Mouse (Mus musculus): ENCODE measurements at regions not wholly inside any gene's neighbourhood (a gene's known extent, or its start where the extent isn't known, plus 50 kb on each side); places are given as distances from the start of the nearest gene placed in this dataset.
A peak's percentile ranks its signal among the peaks of the same experiment; 100 is the strongest.
"Not testable (repeated sequence)": the region's sequence is repeated elsewhere in the genome, so short reads cannot be mapped to it uniquely, and the experiment has no call there.

DNA sequence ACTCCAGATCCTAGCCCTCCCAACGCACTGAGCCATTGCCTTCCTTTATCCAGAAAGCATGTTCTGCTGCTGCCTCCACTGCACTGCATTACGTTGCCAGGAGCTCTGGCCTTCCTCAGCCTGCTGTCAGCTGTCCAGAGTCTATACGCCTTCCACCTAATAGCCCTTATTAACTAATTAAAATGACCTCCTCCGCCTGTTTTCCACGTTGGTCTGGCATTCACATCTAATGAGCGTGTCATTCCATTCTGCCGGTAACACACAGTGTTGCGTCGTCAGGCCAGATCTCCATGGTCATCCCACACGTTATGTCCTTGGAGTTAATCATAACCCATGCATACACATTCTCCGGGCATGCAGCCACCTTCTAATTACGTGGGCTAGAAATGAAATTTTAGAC, 56.7 kb upstream of the Med4 start:
- DNase-seq (ENCODE audit: low read depth, low spot score), result no peak

DNA sequence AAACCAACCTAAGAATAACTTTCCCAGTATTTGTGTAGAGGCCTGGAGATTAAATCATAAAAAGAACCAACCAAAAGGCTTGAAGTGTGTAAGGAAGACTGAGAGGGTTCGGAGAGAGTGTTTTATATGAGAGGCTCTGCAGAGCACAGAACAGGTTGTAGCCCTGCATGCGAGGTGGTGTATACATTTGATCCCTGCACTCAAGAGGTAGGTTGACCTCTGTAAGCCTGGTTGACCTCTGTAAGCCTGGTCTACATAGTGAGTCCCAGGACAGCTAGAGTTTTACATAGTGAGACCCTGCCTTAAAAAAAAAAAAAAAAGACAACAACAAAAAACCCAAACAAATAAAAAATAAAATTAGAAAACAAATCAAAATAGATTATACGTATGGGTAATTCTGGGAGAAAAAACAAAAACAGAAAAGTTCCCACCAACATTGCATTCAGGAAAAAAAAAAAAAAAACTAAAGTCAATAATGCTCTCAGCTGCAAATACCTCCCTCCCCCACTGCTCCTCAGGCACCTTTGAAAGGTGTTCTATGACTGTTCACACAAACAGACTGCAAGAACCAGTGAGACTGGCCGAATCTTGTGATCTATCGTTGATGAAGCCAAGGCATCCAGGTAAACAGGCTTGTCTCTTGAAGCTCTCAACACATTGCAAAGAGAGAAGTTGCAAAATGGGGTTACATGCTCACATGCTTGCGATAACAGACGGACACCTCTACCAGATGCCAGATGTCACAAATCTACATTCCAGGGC, 57.3 kb upstream of the Med4 start:
- no peak for DNase-seq (ENCODE audit: low read depth, low spot score)

DNA sequence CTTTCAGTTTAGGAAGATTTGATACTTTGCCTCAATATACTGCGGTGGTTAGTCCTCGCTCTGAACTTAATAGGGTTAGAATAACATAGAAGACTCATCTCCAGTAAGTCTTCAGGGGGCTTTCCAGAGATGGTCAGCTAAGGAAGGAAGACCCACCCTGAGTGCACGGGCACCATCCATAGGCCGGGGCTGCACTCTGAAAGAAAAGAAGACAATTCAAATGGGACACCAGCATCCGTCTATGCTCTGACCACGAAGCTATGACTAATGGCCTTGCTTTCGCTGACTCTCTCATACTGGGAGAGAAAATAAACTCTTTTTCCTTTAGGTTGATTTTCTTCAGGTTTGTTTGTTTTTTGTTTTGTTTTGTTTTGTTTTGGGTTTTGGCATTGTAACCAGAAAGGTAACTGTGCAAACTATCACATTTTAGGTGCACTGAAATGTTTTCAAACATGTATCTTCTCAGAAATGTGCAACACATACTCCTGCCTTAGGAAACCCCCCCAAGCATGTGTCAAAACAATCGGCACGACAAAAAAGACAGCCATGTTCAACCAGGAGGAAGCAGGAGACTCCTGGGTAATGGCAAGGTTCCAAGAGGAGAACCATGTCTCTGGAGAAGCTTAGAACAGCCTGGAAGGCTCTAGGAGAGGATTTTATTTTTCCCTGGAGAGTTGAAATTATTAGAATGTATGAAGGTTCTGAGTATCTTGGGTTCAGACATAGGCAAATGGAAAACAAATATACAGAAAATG, 58.4 kb upstream of the Med4 start:
- DNase-seq (ENCODE audit: low read depth, low spot score), result no peak

DNA sequence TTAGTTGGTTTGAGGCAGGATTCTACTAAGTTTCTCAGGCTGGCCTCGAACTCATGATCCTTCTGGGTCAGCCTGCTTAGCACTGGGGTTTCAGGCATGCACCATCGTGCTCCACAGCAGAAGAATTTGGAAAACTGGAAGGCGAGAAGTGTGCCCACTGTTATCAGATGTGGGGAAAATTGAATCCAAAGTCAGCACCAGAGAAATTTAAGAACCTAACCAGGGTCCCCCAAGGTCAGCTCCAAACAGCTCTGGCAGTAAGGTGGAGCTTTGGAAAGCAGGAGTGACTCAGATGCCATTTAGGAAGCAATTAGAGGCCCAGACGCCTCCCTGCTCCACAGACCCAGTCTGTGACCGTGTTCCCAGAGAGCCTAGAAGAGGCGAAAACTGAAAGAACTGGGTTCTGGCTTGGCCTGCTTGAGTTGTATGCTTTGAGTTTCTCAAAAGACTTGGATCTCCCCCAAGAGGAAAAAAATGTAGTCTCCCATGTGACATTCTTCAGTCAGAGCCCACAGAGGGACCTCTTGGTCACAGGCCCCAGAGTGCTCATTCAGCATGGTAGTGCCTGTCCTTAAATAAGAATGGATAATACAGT, 59.8 kb upstream of the Med4 start:
- DNase-seq (ENCODE audit: low read depth, low spot score), result no peak

DNA sequence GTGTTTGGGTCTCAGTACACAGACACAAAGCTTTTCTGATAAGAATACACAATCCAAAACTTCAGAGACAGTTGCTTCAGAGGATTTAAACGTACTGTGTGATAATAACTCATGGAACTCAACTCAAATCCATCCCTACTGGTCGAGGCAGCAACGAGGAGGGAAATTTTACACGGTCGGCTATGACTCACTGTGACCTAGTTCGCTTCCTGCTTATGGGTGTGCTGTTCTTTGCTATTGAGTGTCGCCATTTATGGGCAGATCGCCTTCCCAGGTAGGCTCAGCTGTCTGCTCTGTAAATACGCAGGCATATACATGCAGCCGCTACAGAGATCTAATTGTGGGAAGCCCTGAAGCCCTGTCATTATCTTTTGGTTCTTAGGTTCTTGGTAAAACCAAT, 60.7 kb upstream of the Med4 start:
- DNase-seq (ENCODE audit: low read depth, low spot score), result no peak

DNA sequence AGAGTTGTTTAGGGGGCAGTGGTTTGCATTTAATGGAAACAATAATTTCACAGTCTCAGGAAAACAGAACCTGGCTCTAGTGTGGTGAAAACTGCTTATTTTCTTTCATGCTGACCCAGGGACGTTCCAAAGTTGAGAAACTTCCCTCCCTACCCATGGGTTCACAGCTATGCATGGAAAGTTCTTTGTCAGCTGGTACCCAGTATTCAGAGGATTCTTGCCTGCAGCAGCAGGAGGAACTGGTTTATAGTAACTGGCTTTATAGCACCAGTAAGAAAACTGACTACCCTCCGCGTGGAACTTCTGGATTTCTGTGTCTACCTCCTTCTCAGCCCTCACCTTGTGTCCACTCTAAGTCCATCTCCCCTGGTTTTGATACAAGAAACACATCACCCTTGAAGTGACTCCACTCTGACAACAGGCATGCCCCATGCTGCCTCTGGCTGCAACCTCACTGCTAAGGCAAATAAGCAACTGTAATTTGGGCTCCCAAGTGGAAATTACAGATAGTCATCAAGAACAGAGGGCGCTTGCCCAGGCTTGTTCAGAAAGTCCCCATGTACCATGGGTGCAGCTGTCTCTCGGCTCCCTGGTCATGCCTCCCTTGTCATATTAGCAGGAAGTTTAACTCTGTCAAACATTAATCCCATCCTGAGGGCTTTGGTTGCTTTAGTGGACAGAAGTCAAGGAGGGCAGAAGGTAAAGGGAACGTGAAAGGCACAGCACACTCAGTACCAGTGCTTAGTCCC, 60.6 kb upstream of the Itm2b start:
- no peak for DNase-seq (ENCODE audit: low read depth, low spot score)

DNA sequence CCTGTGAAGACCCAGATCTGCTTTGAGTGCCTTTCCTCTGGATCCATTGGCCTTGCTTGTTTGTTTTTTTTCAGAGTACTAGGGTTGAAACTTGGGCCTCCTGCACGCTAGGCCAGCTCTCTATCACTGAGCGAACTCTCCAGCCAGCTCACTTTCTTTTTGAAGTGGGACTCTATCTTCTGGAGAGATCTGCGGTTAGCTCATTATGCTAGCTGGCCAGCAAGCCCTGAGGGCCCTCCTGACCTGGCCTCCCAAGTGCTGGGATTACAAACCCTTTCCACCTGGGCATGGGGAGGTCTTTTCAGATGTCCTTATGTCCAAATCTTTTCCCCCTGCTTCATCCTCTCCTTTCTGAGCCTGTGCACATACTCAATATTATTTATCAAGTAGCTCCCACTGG, 59.6 kb upstream of the Itm2b start:
- DNase-seq (ENCODE audit: low read depth, low spot score), result no peak

DNA sequence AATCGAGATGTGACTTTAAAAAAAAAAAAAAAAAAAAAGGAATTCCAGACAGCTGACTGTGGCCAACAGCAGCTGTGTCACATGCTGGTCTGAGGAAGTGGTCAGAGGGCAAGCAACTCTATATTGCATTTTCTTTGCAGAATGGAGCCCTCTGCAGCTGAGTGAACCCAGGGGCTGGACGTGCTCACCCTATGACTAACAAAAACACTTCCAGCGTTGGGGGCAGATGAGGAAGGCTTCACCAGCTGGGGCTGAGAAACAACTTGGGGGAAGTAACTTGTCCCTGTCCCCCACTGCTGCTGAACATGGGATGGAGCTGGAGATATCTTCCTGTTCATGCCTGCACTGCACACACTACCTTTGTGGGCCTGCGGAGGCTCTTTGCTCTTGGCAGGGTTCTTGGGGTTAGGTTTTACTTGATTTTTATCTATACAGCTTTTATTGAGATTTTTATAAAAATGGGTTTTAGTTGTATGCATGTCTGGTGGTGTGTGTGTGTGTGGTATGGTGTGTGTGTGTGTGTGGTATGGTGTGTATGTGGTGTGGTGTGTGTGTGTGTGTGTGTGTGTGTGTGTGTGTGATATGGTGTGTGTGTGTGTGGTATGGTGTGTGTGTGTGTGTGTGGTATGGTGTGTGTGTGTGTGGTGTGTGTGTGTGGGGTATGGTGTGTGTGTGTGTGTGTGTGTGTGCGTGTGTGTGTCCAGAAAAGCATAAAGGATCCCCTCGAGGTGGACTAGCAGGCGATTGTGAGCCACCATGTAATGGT, 57.0 kb upstream of the Itm2b start:
- peak; percentile 68 for DNase-seq (ENCODE audit: low read depth, low spot score)

DNA sequence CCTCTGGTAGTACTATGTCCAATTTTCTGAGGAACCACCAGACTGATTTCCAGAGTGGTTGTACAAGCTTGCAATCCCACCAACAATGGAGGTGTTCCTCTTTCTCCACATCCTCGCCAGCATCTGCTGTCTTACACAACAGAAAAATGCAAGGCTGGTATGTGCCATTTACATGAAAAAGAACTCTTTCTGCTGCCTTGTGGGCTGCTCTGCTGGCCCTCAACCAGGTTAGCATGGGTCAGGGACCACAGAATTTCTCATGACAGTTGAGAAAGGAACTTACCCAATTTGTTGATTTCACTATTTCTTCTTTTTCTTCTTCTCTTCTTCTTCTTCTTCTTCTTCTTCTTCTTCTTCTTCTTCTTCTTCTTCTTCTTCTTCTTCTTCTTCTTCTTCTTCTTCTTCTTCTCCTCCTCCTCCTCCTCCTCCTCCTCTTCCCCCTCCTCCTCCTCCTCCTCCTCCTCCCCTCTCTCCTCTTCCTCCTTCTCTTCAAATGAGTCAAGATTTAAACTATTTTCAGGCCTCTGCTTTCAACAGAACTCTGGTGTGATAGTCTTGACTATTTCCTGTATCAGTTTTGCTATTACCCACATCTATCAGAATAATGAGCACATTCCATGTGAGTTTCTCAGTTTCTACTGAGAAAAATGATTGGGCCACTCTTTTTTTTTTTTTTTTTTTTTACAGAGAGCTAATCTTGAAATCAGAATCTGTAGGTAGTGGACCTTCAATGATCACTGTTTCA, 56.3 kb upstream of the Itm2b start:
- DNase-seq (ENCODE audit: low read depth, low spot score), result not testable (repeated sequence)

DNA sequence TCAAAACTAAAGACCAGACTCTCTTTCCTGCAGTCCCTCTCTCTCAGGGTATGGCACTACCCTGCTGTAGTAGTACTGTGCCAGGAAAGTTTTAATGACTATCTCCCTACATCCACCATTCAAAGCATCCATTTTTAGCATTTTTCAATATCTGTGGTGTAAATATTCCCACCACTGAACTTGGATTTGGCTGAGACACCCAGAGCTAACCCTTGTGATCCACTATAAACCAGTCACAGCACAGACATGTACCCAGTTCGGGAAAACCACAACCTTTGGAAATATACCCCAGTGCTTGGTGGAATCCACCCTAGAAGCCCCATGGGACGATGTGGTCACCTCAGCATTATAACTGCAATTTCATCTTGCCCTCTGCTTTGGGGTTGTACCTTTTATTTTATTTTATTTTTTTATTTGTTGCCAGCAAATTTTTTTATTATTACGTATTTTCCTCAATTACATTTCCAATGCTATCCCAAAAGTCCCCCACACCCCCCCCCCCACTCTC, 54.8 kb upstream of the Itm2b start:
- DNase-seq (ENCODE audit: low read depth, low spot score), result no peak

DNA sequence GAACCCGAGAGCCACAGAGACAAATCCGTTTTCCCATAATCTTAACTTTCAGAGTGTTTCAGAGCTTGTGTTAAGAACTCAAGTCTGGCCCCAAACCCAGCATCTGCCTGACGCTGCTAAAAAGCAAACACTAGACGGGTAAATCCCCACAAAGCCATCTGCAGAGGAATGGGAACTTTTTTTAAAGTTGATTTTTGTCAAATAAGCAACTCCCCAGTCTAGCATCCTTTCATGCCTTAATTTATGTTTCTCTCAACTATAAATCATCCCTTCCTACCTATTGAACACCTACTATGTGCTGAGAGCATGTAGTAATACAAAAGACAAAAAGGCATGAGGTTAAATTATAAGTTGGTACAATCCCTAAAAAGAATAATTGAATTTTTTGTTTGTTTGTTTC, 50.8 kb upstream of the Itm2b start:
- no peak for DNase-seq (ENCODE audit: low read depth, low spot score)
